Mouse (Mus musculus) erythroblast, embryonic 14.5 days (primary cell): ENCODE measurements at regions not wholly inside any gene's neighbourhood (a gene's known extent, or its start where the extent isn't known, plus 50 kb on each side); places are given as distances from the start of the nearest gene placed in this dataset.

Source experiments
- GATA1 ChIP-seq: IDR thresholded peaks from 2 replicates; pipeline ENCODE4 v1.6.1; 2012; ENCODE audit warnings: low read length, inconsistent platforms, mixed read lengths
- TAL1 ChIP-seq: IDR thresholded peaks from 3 replicates; pipeline ENCODE4 v1.6.1; 2012; ENCODE audit warnings: low read length, inconsistent platforms, mixed read lengths

GRCm38 (mm10) chr13:37511406-37511805 lies 166.4 kb downstream of the Ly86 start:
- TF ChIP-seq GATA1 (no peak), TAL1 (no peak)
